Mouse (Mus musculus) C2C12 (cell line): ENCODE data around the gene Pih1d1.

Source experiments
- CTCF ChIP-seq: IDR thresholded peaks from one replicate; pipeline ENCODE4 v1.5.1; 2011; ENCODE audit not compliant: control insufficient read depth, insufficient read depth, insufficient read length
- MYOD1 ChIP-seq: IDR thresholded peaks from one replicate; pipeline ENCODE4 v1.6.1; 2011; ENCODE audit warnings: low read depth; ENCODE audit not compliant: control insufficient read depth, insufficient read length
- MYOG ChIP-seq: IDR thresholded peaks from one replicate; pipeline ENCODE4 v1.6.1; 2011; ENCODE audit not compliant: control insufficient read depth, insufficient read length; ENCODE audit errors: extremely low read depth

DNA sequence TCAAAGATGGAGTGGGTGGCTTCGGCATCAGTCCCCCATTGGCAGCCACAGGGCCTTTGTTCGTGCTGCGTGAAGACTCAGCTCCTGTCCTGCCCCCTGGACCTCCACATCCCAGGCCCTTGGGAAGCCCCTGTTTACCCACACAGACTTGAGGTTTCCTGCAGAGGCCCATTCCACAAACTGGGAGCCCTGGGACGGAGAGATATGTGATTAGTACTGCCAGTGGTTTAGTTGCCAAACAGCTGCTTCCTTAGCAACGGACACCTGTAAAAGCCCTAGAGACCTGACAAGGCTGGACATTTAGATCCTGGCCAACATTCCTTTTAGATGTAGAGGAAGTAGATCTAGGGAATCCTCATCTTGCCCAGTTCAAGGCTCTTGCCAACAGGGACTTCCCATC lies 12.2 kb upstream of the Pih1d1 start:
- TF ChIP-seq CTCF = no peak
- no peak for TF ChIP-seq MYOG
- no peak for TF ChIP-seq MYOD1
